Mouse (Mus musculus): ENCODE measurements around the gene Eif3k.

GRCm38 (mm10) chr7:28941129-28941528, 40.5 kb downstream of the Eif3k start:
- TF ChIP-seq CTCF (IDR thresholded peaks at IDR 0.05; ENCODE audit: control insufficient read depth, insufficient read depth, insufficient read length): no peak
- TF ChIP-seq USF1 (IDR thresholded peaks at IDR 0.05; ENCODE audit: low read depth): no peak
- no peak for TF ChIP-seq MAX (IDR thresholded peaks at IDR 0.05)
- no peak for TF ChIP-seq MYOD1 (IDR thresholded peaks at IDR 0.05; ENCODE audit: control insufficient read depth, insufficient read length, low read depth)

All from C2C12 (cell line).